Mouse (Mus musculus) cerebellum, postnatal 4 days (tissue): ENCODE measurements around the gene Tdrd7.

ENCODE experiments used
- DNase-seq, 2 experiments: peaks; one replicate each; pipeline ENCODE4 v3.0.0; 2022; ENCODE audit warnings: low spot score in 2 of 2, mixed read lengths in 1 of 2

Tdrd7 gene

GRCm38 (mm10) chr4:45972448-45972854 lies 7.3 kb downstream of the Tdrd7 start:
- peak in 1 of 2 experiments; percentile 51 for DNase-seq

- no peak for DNase-seq
Observed at GRCm38 (mm10) chr4:45972951-45973350, 7.8 kb downstream of the Tdrd7 start.

GRCm38 (mm10) chr4:45976931-45977667 lies 12.0 kb downstream of the Tdrd7 start:
- DNase-seq = no peak

- no peak for DNase-seq
Observed at GRCm38 (mm10) chr4:45979916-45980315, 14.8 kb downstream of the Tdrd7 start.

GRCm38 (mm10) chr4:45981054-45981453 lies 15.9 kb downstream of the Tdrd7 start:
- DNase-seq = no peak

GRCm38 (mm10) chr4:45990427-45991135 lies 25.4 kb downstream of the Tdrd7 start:
- no peak for DNase-seq

GRCm38 (mm10) chr4:45998536-45998935 lies 33.4 kb downstream of the Tdrd7 start:
- DNase-seq = no peak

- no peak for DNase-seq
Observed at GRCm38 (mm10) chr4:46008142-46008793, 43.1 kb downstream of the Tdrd7 start.

- DNase-seq = no peak
Observed at GRCm38 (mm10) chr4:46011698-46012097, 46.6 kb downstream of the Tdrd7 start.

- DNase-seq = no peak
Observed at GRCm38 (mm10) chr4:46015605-46016004, 50.5 kb downstream of the Tdrd7 start.

- no peak for DNase-seq
Observed at GRCm38 (mm10) chr4:46023021-46023481, 57.9 kb downstream of the Tdrd7 start.

- peak in 1 of 2 experiments; percentile 47 for DNase-seq
Observed at GRCm38 (mm10) chr4:46025893-46026292, 60.8 kb downstream of the Tdrd7 start.

- DNase-seq = no peak
Observed at GRCm38 (mm10) chr4:46028224-46028623, 63.1 kb downstream of the Tdrd7 start.

- no peak for DNase-seq
Observed at GRCm38 (mm10) chr4:46028781-46029180, 63.6 kb downstream of the Tdrd7 start.

GRCm38 (mm10) chr4:46029552-46029951 lies 64.4 kb downstream of the Tdrd7 start:
- DNase-seq = peak in 1 of 2 experiments; percentile 23

GRCm38 (mm10) chr4:46032448-46032847 lies 67.3 kb downstream of the Tdrd7 start:
- DNase-seq = no peak

GRCm38 (mm10) chr4:46033197-46033596 lies 68.1 kb downstream of the Tdrd7 start:
- DNase-seq = no peak

- no peak for DNase-seq
Observed at GRCm38 (mm10) chr4:46038591-46038891, 73.4 kb downstream of the Tdrd7 start.

- DNase-seq = peak in 1 of 2 experiments; percentile 28
Observed at GRCm38 (mm10) chr4:46038892-46039751, 74.0 kb downstream of the Tdrd7 start, which contains the start of gene Tmod1. Gene Tmod1 (plus strand): TSS chr4:46038935.

GRCm38 (mm10) chr4:46039899-46040298 lies 74.8 kb downstream of the Tdrd7 start:
- DNase-seq = no peak

GRCm38 (mm10) chr4:46040594-46041192 lies 75.6 kb downstream of the Tdrd7 start:
- no peak for DNase-seq
